Mouse (Mus musculus) liver, embryonic 14.5 days (tissue): ENCODE data around the gene Zfp981. TPM values are rescaled to one million over a fixed set of nuclear protein-coding genes. Genes with fewer than 3 reads are reported as not detected.
"Not testable (repeated sequence)": the region's sequence is repeated elsewhere in the genome, so short reads cannot be mapped to it uniquely, and the experiment has no call there.

Source experiments
- ATAC-seq: fragments of 200-750 bp; cut with Nextera tagmentation; 2 replicates; pipeline ENCODE4 v1.8.0; 2017; ENCODE audit warnings: moderate number of reproducible peaks, mild to moderate bottlenecking, moderate library complexity; ENCODE audit not compliant: insufficient read depth
- DNase-seq, 3 experiments: peaks; one replicate each; pipeline ENCODE4 v3.0.0-alpha.2; 2012 to 2013; ENCODE audit warnings: low read depth in 3 of 3, low spot score in 3 of 3
- H3K27ac ChIP-seq: fragments of 300-500 bp; sonication (generic); 2 replicates; pipeline ENCODE4 v1.5.1; 2014; ENCODE audit warnings: moderate library complexity, mild to moderate bottlenecking, control low read depth, inconsistent platforms
- H3K27me3 ChIP-seq: fragments of 300-500 bp; sonication (generic); 2 replicates; pipeline ENCODE4 v1.6.1; 2014; ENCODE audit warnings: mild to moderate bottlenecking, low read length, moderate library complexity; ENCODE audit not compliant: control insufficient read depth, insufficient read depth
- H3K36me3 ChIP-seq: fragments of 300-500 bp; sonication (generic); replicated peaks from 2 replicates; pipeline ENCODE4 v1.6.1; 2014; ENCODE audit warnings: low read depth; ENCODE audit not compliant: control insufficient read depth, insufficient read depth
- H3K4me1 ChIP-seq, 2 experiments: fragments of 200-500 bp in 1 of 2; fragments of 300-500 bp in 1 of 2; sonication (generic) in 1 of 2; replicated peaks; 2 replicates each; pipeline ENCODE4 v1.6.1; 2012 to 2014; ENCODE audit warnings: antibody characterized with exemption in 1 of 2, inconsistent platforms in 1 of 2, low read length in 1 of 2; ENCODE audit not compliant: control insufficient read depth in 2 of 2, insufficient read depth in 2 of 2
- H3K4me2 ChIP-seq: fragments of 300-500 bp; sonication (generic); 2 replicates; pipeline ENCODE4 v1.6.1; 2014; ENCODE audit warnings: low read depth, mild to moderate bottlenecking, control low read depth, moderate library complexity
- H3K4me3 ChIP-seq, 2 experiments: fragments of 200-500 bp in 1 of 2; fragments of 300-500 bp in 1 of 2; sonication (generic) in 1 of 2; 2 replicates each; pipeline ENCODE4 v1.5.1; 2012 to 2014; ENCODE audit warnings: low read depth in 2 of 2, low read length in 2 of 2, mild to moderate bottlenecking in 2 of 2, control low read depth in 1 of 2, inconsistent platforms in 1 of 2, moderate library complexity in 1 of 2; ENCODE audit not compliant: insufficient read depth in 1 of 2
- H3K9ac ChIP-seq: fragments of 300-500 bp; sonication (generic); replicated peaks from 2 replicates; pipeline ENCODE4 v1.6.1; 2014; ENCODE audit warnings: mild to moderate bottlenecking, control low read depth, moderate library complexity
- H3K9me3 ChIP-seq: fragments of 300-500 bp; sonication (generic); 2 replicates; pipeline ENCODE4 v1.6.1; 2016; ENCODE audit warnings: low read length, mixed read lengths; ENCODE audit not compliant: control insufficient read depth
- CTCF ChIP-seq: IDR thresholded peaks from 2 replicates; pipeline ENCODE4 v1.5.1; 2016; ENCODE audit warnings: antibody characterized with exemption, low read depth, control low read depth
- EP300 ChIP-seq: IDR thresholded peaks from 2 replicates; pipeline ENCODE4 v1.6.1; 2016; ENCODE audit warnings: antibody characterized with exemption, low read depth
- WGBS: fragments of 180-500 bp; shearing (Covaris S2); extraction: QIAGEN DNeasy Blood & Tissue Kit; methylation state at CpG from one replicate; pipeline ENCODE4 v1.1.7; 2014; ENCODE audit not compliant: insufficient replicate concordance; 5-methylcytosine and 5-hydroxymethylcytosine counted together
- polyA plus RNA-seq, 2 experiments: library from polyadenylated mRNA; depleted of rRNA in 1 of 2; stranded (reverse) in 1 of 2; unstranded in 1 of 2; fragments of >200 nt; fragmentation: Nextera tagmentation in 1 of 2; extraction: Ambion mirVana in 1 of 2; gene quantifications; 2 replicates each; pipeline versions ENCODE4 v1.2.1 to v1.2.3; 2012 to 2014

The Zfp981 gene
- polyA plus RNA-seq, 2 experiments, result 0.09 TPM; not detected in 1

- TF ChIP-seq EP300 (no peak), CTCF (no peak)
- no peaks in the 10 kb centered on the region for H3K36me3 ChIP-seq
- no peak overlapping the region for H3K4me3 ChIP-seq
- H3K4me2 ChIP-seq, result no peak overlapping the region
- no peaks in the 10 kb centered on the region for H3K4me1 ChIP-seq
- no peak for ATAC-seq
- H3K9ac ChIP-seq, result no peak overlapping the region
- no peak for DNase-seq
- 61% methylated on average over 4 of the region's 4 CpGs for WGBS
- no peaks in the 10 kb centered on the region for H3K27me3 ChIP-seq
- no peak overlapping the region for H3K27ac ChIP-seq
- H3K9me3 ChIP-seq, result peaks cover 28% of the 10 kb centered on the region
Observed at GRCm38 (mm10) chr4:146456061-146456726, 45.6 kb upstream of the Zfp981 start.

GRCm38 (mm10) chr4:146457126-146457525, 44.7 kb upstream of the Zfp981 start:
- H3K9me3 ChIP-seq, result peaks cover 28% of the 10 kb centered on the region
- H3K4me3 ChIP-seq, result no peak overlapping the region
- no peaks in the 10 kb centered on the region for H3K27me3 ChIP-seq
- TF ChIP-seq CTCF (no peak), EP300 (no peak)
- ATAC-seq (no peak), DNase-seq (no peak)
- no peak overlapping the region for H3K27ac ChIP-seq
- H3K9ac ChIP-seq, result no peak overlapping the region
- no peak overlapping the region for H3K4me2 ChIP-seq
- WGBS, result 46% methylated on average over 2 of the region's 2 CpGs
- H3K4me1 ChIP-seq, result no peaks in the 10 kb centered on the region
- no peaks in the 10 kb centered on the region for H3K36me3 ChIP-seq

- TF ChIP-seq CTCF (no peak), EP300 (no peak)
- Histone ChIP-seq H3K4me1 (no peaks in the 10 kb centered on the region), H3K9me3 (peaks cover 26% of the 10 kb centered on the region), H3K4me3 (no peak overlapping the region), H3K27ac (no peak overlapping the region), H3K4me2 (no peak overlapping the region), H3K36me3 (no peaks in the 10 kb centered on the region), H3K27me3 (no peaks in the 10 kb centered on the region), H3K9ac (no peak overlapping the region)
- DNase-seq (no peak), ATAC-seq (no peak)
- 61% methylated on average over 1 of the region's 1 CpGs for WGBS
Observed at GRCm38 (mm10) chr4:146457720-146458119, 44.1 kb upstream of the Zfp981 start.

- not testable (repeated sequence) for ATAC-seq, H3K4me3 ChIP-seq, H3K4me1 ChIP-seq, H3K27ac ChIP-seq, H3K36me3 ChIP-seq, H3K9ac ChIP-seq, DNase-seq, H3K27me3 ChIP-seq, H3K4me2 ChIP-seq
- 71% methylated on average over 5 of the region's 5 CpGs for WGBS
- peaks cover 20% of the 10 kb centered on the region for H3K9me3 ChIP-seq
Observed at GRCm38 (mm10) chr4:146459822-146460221, 42.0 kb upstream of the Zfp981 start.

- 63% methylated on average over 5 of the region's 5 CpGs for WGBS
- not testable (repeated sequence) for DNase-seq, H3K9ac ChIP-seq
Observed at GRCm38 (mm10) chr4:146460685-146461084, 41.1 kb upstream of the Zfp981 start.

GRCm38 (mm10) chr4:146463649-146464351, 38.0 kb upstream of the Zfp981 start:
- H3K36me3 ChIP-seq, H3K27ac ChIP-seq, H3K4me2 ChIP-seq, H3K9ac ChIP-seq, H3K9me3 ChIP-seq, DNase-seq, H3K27me3 ChIP-seq, H3K4me1 ChIP-seq, H3K4me3 ChIP-seq: not testable (repeated sequence)
- WGBS, result 72% methylated on average over 17 of the region's 19 CpGs
- ATAC-seq, result 0 out of 2 replicates have a peak, but pooled peaks have one; percentile 21

More at GRCm38 (mm10) chr4:146460685-146461084, 41.1 kb upstream of the Zfp981 start:
- H3K27me3 ChIP-seq, H3K27ac ChIP-seq, ATAC-seq, H3K36me3 ChIP-seq, H3K4me1 ChIP-seq, H3K4me3 ChIP-seq, H3K4me2 ChIP-seq: not testable (repeated sequence)
- peaks cover 18% of the 10 kb centered on the region for H3K9me3 ChIP-seq

- WGBS, result 81% methylated on average over 7 of the region's 12 CpGs
- H3K4me3 ChIP-seq, H3K27ac ChIP-seq, H3K27me3 ChIP-seq, H3K4me1 ChIP-seq, DNase-seq, H3K9me3 ChIP-seq, H3K36me3 ChIP-seq, H3K9ac ChIP-seq, H3K4me2 ChIP-seq, ATAC-seq: not testable (repeated sequence)
Observed at GRCm38 (mm10) chr4:146469984-146470383, 31.8 kb upstream of the Zfp981 start.
